Mouse (Mus musculus) frontal cortex, adult (tissue): ENCODE results near the gene Cmtr1.

Experiments used
- ATAC-seq: cut with Nextera tagmentation; 2 replicates; pipeline ENCODE4 v1.9.2; 2017; ENCODE audit warnings: mild to moderate bottlenecking, moderate library complexity, mixed read lengths; ENCODE audit not compliant: low TSS enrichment

Gene Cmtr1

GRCm38 (mm10) chr17:29736448-29737014, 76.1 kb downstream of the Cmtr1 start:
- ATAC-seq, result no peak

DNA sequence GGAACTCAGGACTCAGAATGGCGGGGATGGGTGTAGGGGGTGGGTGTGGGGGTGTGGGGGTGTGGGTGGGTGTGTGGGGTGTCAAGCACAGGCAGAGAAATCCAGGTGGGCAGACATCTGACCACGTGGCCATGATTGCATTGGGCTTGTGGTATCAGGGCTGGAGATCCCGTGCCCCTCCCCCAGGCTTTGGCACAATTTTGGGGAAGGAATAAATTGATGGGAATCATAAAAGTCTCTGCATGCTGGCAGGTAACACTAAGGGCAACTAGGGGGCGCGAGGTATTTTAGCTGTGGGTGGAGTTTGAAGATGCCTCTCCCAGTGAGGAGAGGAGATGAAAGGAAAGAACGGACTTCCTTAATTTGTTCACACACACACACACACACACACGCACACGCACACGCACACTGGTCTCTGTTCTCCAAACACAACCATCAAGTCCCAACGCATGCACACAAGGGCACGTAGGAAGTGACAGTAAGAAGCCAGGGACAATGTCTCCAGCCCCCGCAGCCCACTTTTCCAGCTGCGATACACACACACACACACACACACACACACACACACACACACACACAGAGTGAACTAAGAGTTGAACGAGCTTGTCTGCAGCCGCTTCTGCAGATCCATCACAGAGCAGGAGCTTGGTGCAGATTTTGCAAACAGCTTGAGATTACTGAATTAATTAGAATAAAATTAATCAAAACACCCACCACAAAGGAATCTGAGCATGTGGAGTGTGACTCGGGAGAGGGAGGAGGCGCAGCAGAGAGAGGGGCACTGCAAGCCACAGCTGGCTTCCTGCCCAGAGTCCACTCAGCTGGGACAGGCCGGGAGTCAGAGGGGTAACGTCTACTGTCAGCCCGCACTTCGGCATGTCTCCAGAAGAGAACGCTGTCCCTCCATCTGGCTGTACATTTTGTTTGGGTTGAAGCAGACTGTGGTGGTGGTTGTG, 77.7 kb downstream of the Cmtr1 start:
- peak; percentile 23; the same call in 1 of the 2 replicates for ATAC-seq

DNA sequence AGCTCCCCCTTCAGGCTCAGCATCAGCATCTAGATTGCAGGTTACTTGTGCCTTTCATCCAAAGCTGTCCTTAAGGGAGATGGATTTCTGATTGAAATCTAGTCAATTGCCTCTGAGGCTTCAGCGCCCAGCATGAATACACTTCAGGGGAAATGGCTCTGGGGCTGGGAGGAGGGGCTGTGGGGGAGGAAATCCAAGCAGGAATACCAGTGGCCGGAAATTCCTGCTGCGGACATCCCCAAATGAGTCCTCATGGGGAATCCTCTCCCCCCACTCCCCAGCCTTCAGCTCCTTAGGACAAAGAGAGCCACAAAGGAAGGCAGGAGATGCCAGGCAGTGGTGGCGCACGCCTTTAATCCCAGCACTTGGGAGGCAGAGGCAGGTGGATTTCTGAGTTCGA, 87.1 kb downstream of the Cmtr1 start:
- no peak for ATAC-seq

GRCm38 (mm10) chr17:29754510-29754909, 94.1 kb downstream of the Cmtr1 start:
- ATAC-seq, result no peak
